In genomic region chr2:168106701-168107178, GRCm38 (mm10) we compare ENCODE assay signal across 8 mouse cellular contexts. TPM values are rescaled to one million over a fixed set of nuclear protein-coding genes. Genes with fewer than 3 reads are reported as not detected.
A peak's percentile ranks its signal among the peaks of the same experiment; 100 is the strongest.
DNase-seq lines count a peak whose midpoint lies in the region; ATAC-seq and TF ChIP-seq lines count a peak whose summit lies in the region.

No protein-coding gene starts in this region.

- DNase-seq in embryonic facial prominence, embryonic 10.5 days (ENCODE audit: low spot score) = no peak
- DNase-seq in cerebellum, adult 8-10 months = peak; percentile 83
- peak; percentile 82 for DNase-seq in gastrocnemius, postnatal 14 days
- peak; percentile 88 for DNase-seq in hindbrain, postnatal 0 days (ENCODE audit: low spot score)
- peak; percentile 83 to 87 for DNase-seq in left cerebral cortex, adult 2 months (ENCODE audit: extremely low spot score in 1 of 2, low spot score in 2 of 2)
- DNase-seq in right cerebral cortex, adult 18-20 months = peak; percentile 89
- DNase-seq in thymus, adult 2 months = no peak

- no peaks in the 10 kb centered on the region for H3K4me1 ChIP-seq in embryonic facial prominence, embryonic 12.5 days
- H3K4me1 ChIP-seq in embryonic facial prominence, embryonic 10.5 days = peaks cover 7% of the 10 kb centered on the region
- H3K4me1 ChIP-seq in hindbrain, postnatal 0 days (ENCODE audit: insufficient read depth, low read length) = peaks cover 6% of the 10 kb centered on the region; the same call in 1 of the 2 replicates
- H3K4me1 ChIP-seq in thymus, adult 2 months (replicated peaks; ENCODE audit: control insufficient read depth, insufficient read depth, low read length) = no peaks in the 10 kb centered on the region

- no peak overlapping the region for H3K9ac ChIP-seq in embryonic facial prominence, embryonic 12.5 days
- H3K9ac ChIP-seq in hindbrain, postnatal 0 days (replicated peaks; ENCODE audit: low read length) = peak overlapping the region; percentile 44

- WGBS in embryonic facial prominence, embryonic 12.5 days = 72% methylated on average over 20 of the region's 20 CpGs
- WGBS in embryonic facial prominence, embryonic 10.5 days = 84% methylated on average over 20 of the region's 20 CpGs
- WGBS in hindbrain, postnatal 0 days = 16% methylated on average over 20 of the region's 20 CpGs
- WGBS in thymus, adult 2 months = 80% methylated on average over 20 of the region's 20 CpGs

- H3K27me3 ChIP-seq in embryonic facial prominence, embryonic 12.5 days = no peaks in the 10 kb centered on the region
- H3K27me3 ChIP-seq in embryonic facial prominence, embryonic 10.5 days (replicated peaks; ENCODE audit: low read depth, poor library complexity, severe bottlenecking) = no peaks in the 10 kb centered on the region
- no peaks in the 10 kb centered on the region for H3K27me3 ChIP-seq in hindbrain, postnatal 0 days (ENCODE audit: insufficient read depth, low read length)
- no peaks in the 10 kb centered on the region for H3K27me3 ChIP-seq in thymus, adult 2 months (ENCODE audit: control insufficient read depth, insufficient read depth, low read length)

- no peak for TF ChIP-seq CTCF in hindbrain, postnatal 0 days (IDR thresholded peaks at IDR 0.05; ENCODE audit: low read depth)
- TF ChIP-seq CTCF in left cerebral cortex, adult 2 months (IDR thresholded peaks at IDR 0.05) = no peak
- no peak for TF ChIP-seq CTCF in thymus, adult 2 months (IDR thresholded peaks at IDR 0.05; ENCODE audit: borderline replicate concordance, control insufficient read depth, extremely low read depth, insufficient read depth, low read length, poor library complexity)

- H3K36me3 ChIP-seq in embryonic facial prominence, embryonic 12.5 days = no peaks in the 10 kb centered on the region
- H3K36me3 ChIP-seq in embryonic facial prominence, embryonic 10.5 days (replicated peaks) = no peaks in the 10 kb centered on the region
- H3K36me3 ChIP-seq in hindbrain, postnatal 0 days (ENCODE audit: insufficient read depth, low read length) = no peaks in the 10 kb centered on the region
- H3K36me3 ChIP-seq in thymus, adult 2 months (ENCODE audit: control insufficient read depth, insufficient read depth, low read length) = no peaks in the 10 kb centered on the region

- TF ChIP-seq POLR2A in thymus, adult 2 months (IDR thresholded peaks at IDR 0.05; ENCODE audit: control insufficient read depth, extremely low read depth, insufficient read depth, low read length, poor library complexity) = no peak

- no peak for ATAC-seq in embryonic facial prominence, embryonic 12.5 days (ENCODE audit: insufficient number of reproducible peaks, insufficient read depth, low FRiP score, low TSS enrichment)
- peak; percentile 85 for ATAC-seq in hindbrain, postnatal 0 days

- no peak overlapping the region for H3K4me2 ChIP-seq in embryonic facial prominence, embryonic 12.5 days (replicated peaks)
- peak overlapping the region; percentile 52 for H3K4me2 ChIP-seq in hindbrain, postnatal 0 days (ENCODE audit: low read depth, low read length)

- 0 out of 2 replicates have a peak overlapping the region, but pooled peaks have one; percentile 69 for H3K27ac ChIP-seq in embryonic facial prominence, embryonic 12.5 days
- no peak overlapping the region; the same call in 1 of the 2 replicates for H3K27ac ChIP-seq in embryonic facial prominence, embryonic 10.5 days (replicated peaks)
- H3K27ac ChIP-seq in hindbrain, postnatal 0 days = peak overlapping the region; percentile 76
- peak overlapping the region; percentile 66 for H3K27ac ChIP-seq in left cerebral cortex, adult 2 months
- H3K27ac ChIP-seq in thymus, adult 2 months (ENCODE audit: control insufficient read depth, insufficient read depth, low read length) = no peak overlapping the region

- intact Hi-C loops in gastrocnemius, postnatal 14 days (cut with DNase I; ENCODE audit: low total_unique reads) = no loop called here
- intact Hi-C loops in left cerebral cortex, adult 2 months (cut with DNase I) = no loop called here

- no peak overlapping the region for H3K4me3 ChIP-seq in embryonic facial prominence, embryonic 12.5 days
- no peak overlapping the region for H3K4me3 ChIP-seq in embryonic facial prominence, embryonic 10.5 days
- peak overlapping the region; percentile 19 for H3K4me3 ChIP-seq in hindbrain, postnatal 0 days (ENCODE audit: low read length)
- peak overlapping the region; percentile 16; the same call in 1 of the 2 replicates for H3K4me3 ChIP-seq in left cerebral cortex, adult 2 months
- H3K4me3 ChIP-seq in thymus, adult 2 months (ENCODE audit: control insufficient read depth, insufficient read depth, low read length) = no peak overlapping the region

- no peaks in the 10 kb centered on the region for H3K9me3 ChIP-seq in embryonic facial prominence, embryonic 12.5 days
- no peaks in the 10 kb centered on the region for H3K9me3 ChIP-seq in embryonic facial prominence, embryonic 10.5 days
- H3K9me3 ChIP-seq in hindbrain, postnatal 0 days (ENCODE audit: low read length) = no peaks in the 10 kb centered on the region

RNA-seq across cellular contexts. Expression of gene Pard6b, which starts 25.9 kb away (rescaled TPM):
- 6.0 and 6.6 TPM in 2 replicates for polyA plus RNA-seq in embryonic facial prominence, embryonic 12.5 days (2016; fragmentation: Nextera tagmentation; extraction: Ambion mirVana)
- 7.3 and 7.4 TPM in 2 replicates for polyA plus RNA-seq in embryonic facial prominence, embryonic 10.5 days (2016; fragmentation: Nextera tagmentation; extraction: Ambion mirVana)
- 1 to 10 TPM in 1 of 2 experiments, under 1 TPM in 1; 0.74 to 1.4 TPM for total RNA-seq in gastrocnemius, postnatal 14 days (2021)
- total RNA-seq in hindbrain, postnatal 0 days (2014; rRNA removed) = 5.1 and 7.7 TPM in 2 replicates
- 3.7 and 4.5 TPM in 2 replicates for polyA plus RNA-seq in hindbrain, postnatal 0 days (2015; fragmentation: Nextera tagmentation; extraction: Ambion mirVana)
- 1 to 10 TPM; 5.5 to 6.8 TPM for total RNA-seq in left cerebral cortex, adult 2 months (2021)
- polyA plus RNA-seq in thymus, adult 2 months (2012; rRNA removed) = 3.4 and 4.2 TPM in 2 replicates

Comparison
In these comparisons a context has a peak if more than half of its experiments do, and no peak if none do; other contexts are left out.
1. H3K27ac ChIP-seq: peak in embryonic facial prominence, embryonic 12.5 days (single experiment), hindbrain, postnatal 0 days (single experiment) and left cerebral cortex, adult 2 months (single experiment); none in embryonic facial prominence, embryonic 10.5 days (single experiment) and thymus, adult 2 months (single experiment).
2. H3K4me3 ChIP-seq: peak in hindbrain, postnatal 0 days (single experiment) and left cerebral cortex, adult 2 months (single experiment); none in embryonic facial prominence, embryonic 12.5 days (single experiment), embryonic facial prominence, embryonic 10.5 days (single experiment) and thymus, adult 2 months (single experiment).
3. DNase-seq: peak in cerebellum, adult 8-10 months (single experiment), gastrocnemius, postnatal 14 days (single experiment), hindbrain, postnatal 0 days (single experiment), left cerebral cortex, adult 2 months (2 of 2) and right cerebral cortex, adult 18-20 months (single experiment); none in embryonic facial prominence, embryonic 10.5 days (single experiment) and thymus, adult 2 months (single experiment).